Mouse (Mus musculus): ENCODE data around the gene Vwa7.

GRCm38 (mm10) chr17:35071454-35071853 is 55.1 kb downstream of the Vwa7 start:
- no peak for TF ChIP-seq CTCF (IDR thresholded peaks at IDR 0.05)
- no peak for TF ChIP-seq EP300 (IDR thresholded peaks at IDR 0.05)
